Mouse (Mus musculus): ENCODE results near the gene Txnl4b. TPM values are rescaled to one million over a fixed set of nuclear protein-coding genes. Genes with fewer than 3 reads are reported as not detected.

The Txnl4b gene
- 10.3 TPM in 2 replicates for polyA plus RNA-seq (2015; fragmentation: Nextera tagmentation; extraction: Ambion mirVana)

DNA sequence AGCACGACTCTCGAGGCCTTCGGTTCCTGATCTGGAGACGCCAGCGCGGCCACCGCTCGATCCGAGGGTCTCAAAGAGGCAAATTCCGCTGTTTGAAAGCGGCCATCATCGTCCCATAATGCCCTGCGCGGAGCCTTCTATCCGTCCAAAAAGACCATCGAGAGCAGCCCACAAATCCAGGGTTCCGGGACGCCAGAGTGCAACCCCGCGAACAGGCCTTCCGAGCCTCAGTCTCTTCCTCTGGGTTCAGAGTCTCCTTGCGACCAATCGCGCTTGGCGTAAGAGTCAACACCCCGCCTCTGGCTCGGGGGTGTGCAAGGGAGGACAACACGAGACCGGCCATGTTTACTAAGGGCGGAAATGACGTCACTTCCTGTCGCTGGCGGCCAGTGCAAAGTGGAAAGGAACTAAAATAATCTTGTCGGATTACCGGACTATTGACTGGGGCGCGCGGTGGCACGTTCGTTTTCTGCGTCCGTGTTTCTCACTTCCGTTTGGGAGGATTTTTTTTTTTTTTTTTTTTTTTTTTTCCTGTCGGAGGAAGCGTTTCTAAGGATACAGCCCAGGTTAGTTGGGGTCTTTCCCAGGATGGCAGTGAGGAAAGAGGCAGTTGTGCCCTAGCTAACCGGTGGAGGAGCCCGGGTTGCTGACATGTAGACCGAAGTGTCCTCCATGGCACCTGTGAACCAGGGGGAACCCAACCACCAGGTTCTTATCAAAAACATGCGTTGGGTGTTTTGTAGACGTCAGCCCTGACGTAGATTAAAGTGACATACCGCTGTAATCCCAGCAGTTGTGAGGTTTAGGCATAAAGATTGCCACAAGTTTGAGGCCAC, at the start of gene Txnl4b, which contains the start of gene Dhx38:
Gene Txnl4b, plus strand, starts transcription at position 395 of the 836 bp plus-strand sequence.
Gene Dhx38, minus strand, starts transcription at position 364 of the 836 bp plus-strand sequence.
- ATAC-seq (ENCODE audit: low read depth): peak; percentile 99
- H3K4me1 ChIP-seq (ENCODE audit: control insufficient read depth, low read depth, low read length): peaks cover 13% of the 10 kb centered on the region
- peak within 1 kb of the TSS; percentile 86 for H3K4me3 ChIP-seq (ENCODE audit: low read depth, low read length)
- H3K27ac ChIP-seq (ENCODE audit: low read length): peak within 1 kb of the TSS; percentile 83
- H3K4me2 ChIP-seq (ENCODE audit: low read depth, low read length): peak within 1 kb of the TSS; percentile 88
- peak within 1 kb of the TSS; percentile 90 for H3K9ac ChIP-seq (ENCODE audit: low read depth, low read length)
- H3K9me3 ChIP-seq (replicated peaks; ENCODE audit: control insufficient read depth, low read length): no peaks in the 10 kb centered on the region
- under 1% methylated on average over 52 of the region's 52 CpGs for WGBS (ENCODE audit: insufficient replicate concordance)
- H3K27me3 ChIP-seq (ENCODE audit: control insufficient read depth, insufficient read depth, low read depth, low read length): no peaks in the 10 kb centered on the region
- H3K36me3 ChIP-seq (ENCODE audit: control insufficient read depth, insufficient read depth): peaks cover 8% of the 10 kb centered on the region

DNA sequence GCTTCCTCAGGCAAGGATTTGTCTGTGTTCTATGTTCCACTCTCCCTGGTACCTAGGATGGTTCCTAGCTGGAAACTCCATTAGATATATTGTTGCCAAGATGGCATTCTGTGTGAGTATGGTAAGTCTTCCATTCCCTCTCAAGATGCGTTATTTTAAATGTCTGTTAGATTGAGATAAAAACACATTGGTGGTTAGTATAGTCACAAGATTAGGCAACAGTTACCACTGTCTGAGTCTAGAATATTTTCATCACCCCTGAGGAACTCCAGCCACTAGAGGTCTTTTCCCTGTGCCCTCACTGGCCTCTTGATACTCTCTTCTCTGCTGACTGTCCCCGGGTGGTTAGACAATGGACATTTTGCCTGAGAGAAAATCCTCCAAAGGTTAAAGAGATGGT, 41.7 kb upstream of the Txnl4b start:
- ATAC-seq (ENCODE audit: low read depth): no peak
- H3K9ac ChIP-seq (ENCODE audit: low read depth, low read length): no peak overlapping the region
- WGBS (ENCODE audit: insufficient replicate concordance): 31% methylated on average over 2 of the region's 2 CpGs

DNA sequence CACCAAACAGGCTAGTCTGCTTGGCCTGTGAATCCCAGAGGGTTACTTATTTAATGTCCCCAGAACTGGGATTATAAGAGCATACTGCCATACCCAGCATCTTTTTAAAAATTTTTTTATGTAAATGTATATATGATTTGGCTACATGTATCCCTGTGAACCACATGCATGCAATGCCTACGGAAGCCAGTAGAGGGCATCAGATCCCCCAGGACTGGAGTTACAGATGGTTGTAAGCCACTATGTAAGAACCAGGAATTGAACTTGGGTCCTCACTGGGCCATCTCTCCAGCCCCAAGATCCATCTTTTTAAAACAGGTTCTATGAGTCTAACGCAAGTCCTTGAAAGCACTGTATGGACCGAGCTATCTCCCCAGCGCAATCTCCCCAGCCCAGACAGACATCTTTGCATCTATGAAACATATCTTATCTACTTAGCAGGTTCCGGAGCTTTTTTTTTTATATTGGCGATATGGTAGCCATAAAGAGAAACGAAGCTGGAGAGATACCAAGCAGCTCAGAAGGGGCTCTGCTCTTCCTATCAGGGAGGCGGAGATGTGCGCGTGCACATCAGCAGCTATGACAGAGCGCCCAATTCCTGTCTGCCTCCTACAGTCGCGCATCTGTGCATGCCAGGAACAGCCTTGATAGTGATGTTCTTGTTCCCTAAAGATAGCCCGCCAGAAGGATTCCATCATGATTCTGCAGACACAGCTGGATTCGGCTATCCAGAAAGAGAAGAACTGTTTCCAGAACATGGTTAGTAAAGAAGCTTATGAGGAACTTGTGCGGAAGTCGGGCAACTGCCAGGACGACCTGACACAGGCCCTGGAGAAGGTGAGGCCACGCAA, 30.3 kb upstream of the Txnl4b start:
- Histone ChIP-seq H3K4me3 (ENCODE audit: low read depth, low read length) (no peak overlapping the region), H3K27ac (ENCODE audit: low read length) (no peak overlapping the region), H3K9ac (ENCODE audit: low read depth, low read length) (no peak overlapping the region), H3K4me2 (ENCODE audit: low read depth, low read length) (no peak overlapping the region), H3K9me3 (replicated peaks; ENCODE audit: control insufficient read depth, low read length) (no peaks in the 10 kb centered on the region), H3K4me1 (ENCODE audit: control insufficient read depth, low read depth, low read length) (no peaks in the 10 kb centered on the region), H3K27me3 (ENCODE audit: control insufficient read depth, insufficient read depth, low read depth, low read length) (no peaks in the 10 kb centered on the region), H3K36me3 (ENCODE audit: control insufficient read depth, insufficient read depth) (no peaks in the 10 kb centered on the region)
- no peak for ATAC-seq (ENCODE audit: low read depth)
- 78% methylated on average over 19 of the region's 19 CpGs for WGBS (ENCODE audit: insufficient replicate concordance)

More for the DNA sequence above, 41.7 kb upstream of the Txnl4b start:
- Histone ChIP-seq H3K27me3 (ENCODE audit: control insufficient read depth, insufficient read depth, low read depth, low read length) (no peaks in the 10 kb centered on the region), H3K4me2 (ENCODE audit: low read depth, low read length) (no peak overlapping the region), H3K27ac (ENCODE audit: low read length) (no peak overlapping the region), H3K9me3 (replicated peaks; ENCODE audit: control insufficient read depth, low read length) (no peaks in the 10 kb centered on the region), H3K36me3 (ENCODE audit: control insufficient read depth, insufficient read depth) (no peaks in the 10 kb centered on the region), H3K4me1 (ENCODE audit: control insufficient read depth, low read depth, low read length) (no peaks in the 10 kb centered on the region), H3K4me3 (ENCODE audit: low read depth, low read length) (no peak overlapping the region)

DNA sequence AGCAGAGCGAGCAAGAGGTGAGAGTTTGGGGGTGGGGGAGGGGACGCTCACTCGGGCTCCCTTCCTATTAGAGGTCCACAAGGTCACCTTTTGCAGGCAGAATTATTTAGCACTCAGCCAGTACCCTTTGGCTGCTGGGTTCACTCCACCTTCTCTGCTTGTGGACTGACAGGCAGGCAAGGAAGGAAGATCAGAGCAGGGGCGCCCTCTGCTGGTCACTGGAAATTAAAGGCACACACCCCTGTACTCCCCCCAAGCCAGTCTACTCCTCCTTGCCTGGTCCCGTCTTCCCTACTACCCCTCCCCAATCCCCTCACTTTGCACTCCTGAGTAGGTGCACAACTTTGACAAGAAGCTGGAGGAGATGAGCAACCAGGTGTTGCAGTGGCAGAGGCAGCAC, 29.0 kb upstream of the Txnl4b start:
- H3K4me1 ChIP-seq (ENCODE audit: control insufficient read depth, low read depth, low read length): no peaks in the 10 kb centered on the region
- no peak overlapping the region for H3K9ac ChIP-seq (ENCODE audit: low read depth, low read length)
- peak; percentile 58; the same call in 1 of the 2 replicates for ATAC-seq (ENCODE audit: low read depth)
- H3K4me3 ChIP-seq (ENCODE audit: low read depth, low read length): no peak overlapping the region
- no peaks in the 10 kb centered on the region for H3K27me3 ChIP-seq (ENCODE audit: control insufficient read depth, insufficient read depth, low read depth, low read length)
- no peaks in the 10 kb centered on the region for H3K9me3 ChIP-seq (replicated peaks; ENCODE audit: control insufficient read depth, low read length)
- H3K27ac ChIP-seq (ENCODE audit: low read length): no peak overlapping the region
- no peak overlapping the region for H3K4me2 ChIP-seq (ENCODE audit: low read depth, low read length)
- H3K36me3 ChIP-seq (ENCODE audit: control insufficient read depth, insufficient read depth): no peaks in the 10 kb centered on the region
- 9% methylated on average over 5 of the region's 5 CpGs for WGBS (ENCODE audit: insufficient replicate concordance)

DNA sequence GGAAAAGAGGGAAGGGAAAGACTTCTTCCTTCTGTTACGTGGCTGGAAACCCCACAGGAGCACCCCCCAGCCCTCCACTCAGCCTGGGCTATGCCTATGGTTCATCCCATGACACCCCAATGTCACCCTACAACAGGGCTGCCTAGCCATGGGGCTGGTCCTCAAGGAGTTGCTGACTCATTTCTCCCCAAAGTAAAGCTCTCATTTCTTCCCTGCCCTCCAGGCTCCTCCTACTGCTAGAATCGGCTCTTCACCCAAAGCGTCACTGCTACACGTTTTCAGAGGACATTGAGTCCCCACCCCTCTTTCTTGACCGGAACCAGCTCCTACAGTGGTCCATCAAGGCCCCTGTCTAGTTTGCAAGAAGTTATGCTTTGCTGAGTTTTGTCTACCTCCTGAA, 23.5 kb upstream of the Txnl4b start:
- Histone ChIP-seq H3K4me1 (ENCODE audit: control insufficient read depth, low read depth, low read length) (no peaks in the 10 kb centered on the region), H3K4me3 (ENCODE audit: low read depth, low read length) (no peak overlapping the region), H3K9ac (ENCODE audit: low read depth, low read length) (no peak overlapping the region), H3K9me3 (replicated peaks; ENCODE audit: control insufficient read depth, low read length) (no peaks in the 10 kb centered on the region), H3K27me3 (ENCODE audit: control insufficient read depth, insufficient read depth, low read depth, low read length) (no peaks in the 10 kb centered on the region), H3K36me3 (ENCODE audit: control insufficient read depth, insufficient read depth) (no peaks in the 10 kb centered on the region), H3K27ac (ENCODE audit: low read length) (no peak overlapping the region), H3K4me2 (ENCODE audit: low read depth, low read length) (no peak overlapping the region)
- 53% methylated on average over 5 of the region's 5 CpGs for WGBS (ENCODE audit: insufficient replicate concordance)
- no peak for ATAC-seq (ENCODE audit: low read depth)

- Histone ChIP-seq H3K4me1 (ENCODE audit: control insufficient read depth, low read depth, low read length) (no peaks in the 10 kb centered on the region), H3K4me2 (ENCODE audit: low read depth, low read length) (no peak overlapping the region), H3K27ac (ENCODE audit: low read length) (no peak overlapping the region), H3K27me3 (ENCODE audit: control insufficient read depth, insufficient read depth, low read depth, low read length) (no peaks in the 10 kb centered on the region), H3K4me3 (ENCODE audit: low read depth, low read length) (no peak overlapping the region), H3K36me3 (ENCODE audit: control insufficient read depth, insufficient read depth) (peaks cover 5% of the 10 kb centered on the region), H3K9ac (ENCODE audit: low read depth, low read length) (no peak overlapping the region), H3K9me3 (replicated peaks; ENCODE audit: control insufficient read depth, low read length) (no peaks in the 10 kb centered on the region)
- ATAC-seq (ENCODE audit: low read depth): no peak
- WGBS (ENCODE audit: insufficient replicate concordance): 59% methylated on average over 8 of the region's 8 CpGs
Observed at GRCm38 (mm10) chr8:109542748-109543519, 22.8 kb upstream of the Txnl4b start.

DNA sequence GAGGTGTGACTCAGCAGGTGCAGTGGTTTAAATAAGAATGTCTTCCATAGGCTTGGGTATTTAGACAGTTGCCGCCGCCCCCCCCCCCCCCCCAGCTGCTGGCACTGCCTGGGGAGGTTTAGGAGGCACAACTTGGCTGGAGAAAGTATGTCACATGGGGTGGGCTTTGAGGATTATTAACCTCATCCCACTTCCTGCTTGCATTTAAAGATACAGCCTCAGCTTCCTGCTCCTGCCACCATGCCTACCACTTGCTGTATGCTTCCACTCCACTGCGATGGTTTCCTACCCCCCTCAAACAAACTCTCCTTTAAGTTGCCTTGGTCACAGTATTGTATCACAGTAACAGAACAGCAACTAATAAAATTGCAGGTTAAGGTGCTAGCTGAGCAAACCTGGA, 21.6 kb upstream of the Txnl4b start:
- Histone ChIP-seq H3K27me3 (ENCODE audit: control insufficient read depth, insufficient read depth, low read depth, low read length) (no peaks in the 10 kb centered on the region), H3K36me3 (ENCODE audit: control insufficient read depth, insufficient read depth) (peaks cover 15% of the 10 kb centered on the region), H3K4me3 (ENCODE audit: low read depth, low read length) (no peak overlapping the region), H3K9ac (ENCODE audit: low read depth, low read length) (no peak overlapping the region), H3K9me3 (replicated peaks; ENCODE audit: control insufficient read depth, low read length) (no peaks in the 10 kb centered on the region), H3K4me2 (ENCODE audit: low read depth, low read length) (no peak overlapping the region), H3K4me1 (ENCODE audit: control insufficient read depth, low read depth, low read length) (no peaks in the 10 kb centered on the region), H3K27ac (ENCODE audit: low read length) (no peak overlapping the region)
- 12% methylated on average over 3 of the region's 3 CpGs for WGBS (ENCODE audit: insufficient replicate concordance)
- ATAC-seq (ENCODE audit: low read depth): no peak

- H3K9me3 ChIP-seq (replicated peaks; ENCODE audit: control insufficient read depth, low read length): no peaks in the 10 kb centered on the region
- no peak overlapping the region for H3K4me2 ChIP-seq (ENCODE audit: low read depth, low read length)
- peaks cover 76% of the 10 kb centered on the region for H3K36me3 ChIP-seq (ENCODE audit: control insufficient read depth, insufficient read depth)
- no peak overlapping the region for H3K27ac ChIP-seq (ENCODE audit: low read length)
- H3K9ac ChIP-seq (ENCODE audit: low read depth, low read length): no peak overlapping the region
- H3K4me3 ChIP-seq (ENCODE audit: low read depth, low read length): no peak overlapping the region
- 43% methylated on average over 3 of the region's 3 CpGs for WGBS (ENCODE audit: insufficient replicate concordance)
- no peaks in the 10 kb centered on the region for H3K27me3 ChIP-seq (ENCODE audit: control insufficient read depth, insufficient read depth, low read depth, low read length)
- H3K4me1 ChIP-seq (ENCODE audit: control insufficient read depth, low read depth, low read length): no peaks in the 10 kb centered on the region
- ATAC-seq (ENCODE audit: low read depth): no peak
Observed at GRCm38 (mm10) chr8:109551663-109552062, 14.0 kb upstream of the Txnl4b start.
